Mouse (Mus musculus) v-Abl transformed pro-B cells (cell line): Measurements from ENCODE around the gene Ppp1r3e.

Experiments used
- in situ Hi-C, 2 experiments: fragments of 400-800 bp; cut with MboI; formaldehyde crosslinking; loops; one replicate each; pipeline ENCODE4 v1.15.1; 2025; ENCODE audit not compliant: unreplicated experiment in 2 of 2

The Ppp1r3e gene

DNA sequence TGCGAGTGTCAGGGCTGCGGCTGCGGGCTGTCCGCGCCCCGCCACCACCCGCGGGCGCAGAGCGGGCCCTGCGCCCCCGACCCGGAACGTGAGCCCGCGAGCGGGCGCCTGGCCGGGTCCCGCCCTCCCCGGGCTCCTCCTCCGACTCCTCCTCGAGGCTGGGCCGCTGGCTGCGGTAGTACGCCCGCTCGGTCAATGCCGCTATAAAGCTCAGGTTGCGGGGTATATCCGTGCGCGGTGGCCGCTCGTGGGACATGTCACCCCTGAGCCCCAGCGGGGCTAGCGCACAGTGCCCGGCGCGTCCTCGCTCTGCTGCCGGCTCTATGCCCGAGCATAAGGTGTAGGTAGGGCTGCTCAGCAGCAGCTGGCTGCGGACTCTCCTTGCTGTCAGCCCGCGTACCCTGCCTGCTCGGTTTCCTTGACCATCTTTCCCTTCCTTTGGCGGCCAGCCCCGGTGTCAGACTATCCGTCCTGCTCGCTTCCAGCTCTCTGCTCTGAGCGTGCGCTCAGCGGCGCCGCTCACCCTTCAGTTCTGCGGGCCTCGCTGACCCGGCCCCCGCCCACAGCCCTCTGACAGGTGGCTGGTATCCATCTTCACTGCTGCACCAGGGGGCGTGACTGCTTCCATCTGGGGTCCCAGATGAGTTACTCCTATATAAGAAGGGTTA lies at the start of gene Ppp1r3e:
Gene Ppp1r3e (minus strand): TSS at position 503 of the 668 bp plus-strand sequence.
- in situ Hi-C loops: no loop called here

DNA sequence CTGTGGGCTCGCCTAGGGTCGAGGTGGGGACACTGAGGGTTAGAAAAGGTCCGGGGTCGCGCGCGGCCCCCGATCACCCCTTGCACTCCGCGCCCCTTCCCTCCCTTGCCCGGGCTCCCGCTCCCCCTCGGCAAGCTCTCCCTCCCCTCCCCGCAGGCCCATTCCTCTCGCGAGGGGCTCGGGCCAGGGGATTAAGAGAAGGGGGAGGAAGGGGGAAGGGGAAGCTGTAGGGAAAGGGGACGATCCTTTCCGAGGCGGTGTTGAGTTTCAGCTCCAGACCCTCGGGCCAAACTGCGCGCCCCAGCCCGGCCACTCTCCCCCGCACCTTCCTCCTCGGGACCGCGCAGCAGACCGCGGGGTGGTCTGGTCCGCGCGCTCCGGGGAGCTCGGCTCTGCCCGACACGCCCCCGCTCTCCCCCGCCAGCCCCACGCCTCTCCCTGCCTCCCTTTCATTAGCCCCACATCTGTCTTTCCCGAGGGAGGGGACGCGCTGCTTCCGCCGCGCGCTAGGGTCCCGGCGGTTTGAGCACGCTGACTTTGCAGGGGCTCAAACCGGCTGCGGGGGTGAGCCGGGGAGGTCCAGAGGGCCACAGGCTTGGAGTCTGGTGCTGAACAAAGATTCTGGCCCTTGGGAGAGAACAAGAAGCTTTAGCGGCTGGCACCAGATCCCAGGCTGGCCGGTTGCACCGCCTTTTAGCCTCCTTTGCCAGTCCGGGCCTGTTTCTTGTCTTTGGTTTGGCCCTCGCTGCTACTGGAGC lies 49.2 kb upstream of the Ppp1r3e start:
- in situ Hi-C loops: no loop called here

GRCm38 (mm10) chr14:54925349-54926342 lies 48.3 kb upstream of the Ppp1r3e start, which contains the start of gene Efs:
Gene Efs, minus strand, starts transcription at chr14:54926126.
- in situ Hi-C loops: no loop called here

- in situ Hi-C loops: no loop called here
Measured at GRCm38 (mm10) chr14:54924641-54925348, 47.4 kb upstream of the Ppp1r3e start.

DNA sequence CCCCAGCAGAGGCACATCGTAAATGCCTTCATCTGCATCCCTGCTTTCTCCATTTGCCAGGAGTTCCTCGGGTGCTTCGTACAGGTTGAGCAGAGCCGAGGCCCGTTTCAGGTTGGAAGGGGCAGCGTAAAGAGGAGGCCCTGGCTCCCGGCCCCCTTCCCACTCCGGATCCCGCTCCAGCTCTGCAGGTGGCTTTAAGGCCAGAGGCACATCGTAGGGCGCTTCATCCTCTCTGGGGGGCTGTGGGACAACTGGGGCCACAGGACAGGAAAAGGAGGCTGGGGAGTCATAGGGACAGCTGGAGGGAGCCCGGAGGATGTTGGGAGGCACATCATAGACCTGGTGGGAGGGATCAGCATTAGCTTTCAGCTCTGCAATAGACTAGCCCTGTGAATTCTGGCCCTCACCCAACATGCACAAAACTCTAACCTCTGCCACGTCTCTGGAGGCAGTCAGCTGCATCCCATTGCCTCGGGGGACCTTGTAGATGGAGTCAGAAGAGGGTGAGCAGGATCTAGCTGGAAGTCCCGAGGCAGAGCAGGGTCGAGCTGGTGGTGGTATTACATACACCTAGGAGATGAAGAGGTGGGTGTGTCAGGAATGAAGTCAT lies 42.8 kb upstream of the Ppp1r3e start:
- in situ Hi-C loops: no loop called here

DNA sequence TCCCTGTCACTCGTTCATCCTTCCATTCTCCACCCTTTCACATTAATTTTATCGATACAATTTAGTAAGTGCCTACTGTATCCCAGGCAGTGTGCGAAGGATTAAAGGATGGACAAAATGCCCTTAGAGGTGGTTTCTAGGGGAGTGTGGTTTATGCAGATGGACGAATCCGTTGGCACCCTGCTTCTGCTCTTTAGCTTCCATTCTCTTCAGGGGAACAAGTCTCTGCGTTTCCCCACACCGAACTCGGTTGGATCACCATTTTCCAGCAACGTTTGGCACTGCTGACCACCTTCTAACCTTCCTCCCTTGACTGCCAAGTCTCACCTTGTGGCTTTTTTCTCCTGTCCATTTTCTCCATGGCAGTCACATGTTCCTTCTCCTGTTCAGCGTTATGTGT lies 36.0 kb upstream of the Ppp1r3e start:
- in situ Hi-C loops: no loop called here

DNA sequence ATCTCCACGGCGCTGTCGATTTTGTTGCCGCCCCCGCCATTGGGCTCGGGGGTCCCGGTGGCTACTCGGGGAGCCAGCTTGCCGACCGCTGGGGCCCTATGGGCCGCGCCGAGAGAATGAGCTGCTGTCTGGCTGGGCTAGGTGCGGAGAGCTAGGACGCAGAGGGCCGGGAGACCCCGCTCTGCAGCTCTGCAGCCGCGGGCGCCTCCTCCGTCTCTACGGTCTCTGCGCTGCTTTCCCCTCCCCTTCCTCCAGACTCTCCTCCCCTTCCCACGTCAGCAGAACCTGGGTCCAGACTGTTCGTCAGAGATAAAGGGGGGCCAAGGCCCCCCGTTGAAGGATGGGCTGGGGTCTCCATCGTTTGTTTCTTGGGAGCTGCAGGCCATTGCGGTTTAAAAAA lies 35.5 kb upstream of the Ppp1r3e start, which contains the start of gene Slc22a17:
Gene Slc22a17 (minus strand): TSS at position 247 of the 400 bp plus-strand sequence.
- in situ Hi-C loops: no loop called here

DNA sequence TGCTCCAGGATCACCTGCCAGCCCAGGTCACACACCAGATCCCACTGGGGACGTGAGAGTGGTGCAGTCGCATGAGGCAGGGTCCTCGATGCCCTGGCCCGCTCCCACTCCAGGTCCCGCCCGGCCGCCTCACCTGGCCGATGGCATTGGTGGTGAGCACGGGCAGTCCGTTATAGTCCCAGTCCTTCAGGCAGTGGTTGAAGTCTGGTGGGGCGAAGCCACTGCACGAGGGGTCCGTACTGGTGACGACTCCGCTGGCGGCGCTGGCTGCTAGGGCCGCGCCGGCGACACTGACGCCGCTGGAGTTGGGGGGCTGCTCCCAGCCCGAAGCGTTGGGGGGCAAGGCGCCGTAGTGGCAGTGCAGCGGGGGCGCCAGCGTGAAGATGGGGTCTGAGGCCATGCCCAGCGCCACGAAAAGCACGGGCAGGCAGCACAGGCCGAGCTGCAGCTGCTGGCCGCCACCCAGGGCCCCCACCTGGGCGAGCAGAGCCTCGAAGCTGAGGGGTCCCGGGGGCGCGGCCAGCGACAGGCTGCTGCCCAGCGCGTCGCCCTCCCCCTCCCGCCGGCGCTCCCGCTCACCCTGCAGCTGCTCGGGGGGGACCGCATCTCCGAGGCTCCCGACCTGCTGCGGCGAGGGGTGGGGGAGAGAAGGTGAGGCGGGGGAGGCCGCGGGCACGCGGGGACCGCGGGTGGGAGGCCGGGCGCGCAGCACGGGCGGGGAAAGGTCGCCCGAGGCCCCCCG lies 34.9 kb upstream of the Ppp1r3e start:
- in situ Hi-C loops: no loop called here

- in situ Hi-C loops: no loop called here
Measured at GRCm38 (mm10) chr14:54908682-54909081, 31.3 kb upstream of the Ppp1r3e start.

- in situ Hi-C loops: loop anchor here in 1 of 2 experiments (5.0 kb wide), 1 partner anchor 109 kb away; no protein-coding TSS in a partner anchor
Measured at GRCm38 (mm10) chr14:54903641-54904040, 26.3 kb upstream of the Ppp1r3e start.

DNA sequence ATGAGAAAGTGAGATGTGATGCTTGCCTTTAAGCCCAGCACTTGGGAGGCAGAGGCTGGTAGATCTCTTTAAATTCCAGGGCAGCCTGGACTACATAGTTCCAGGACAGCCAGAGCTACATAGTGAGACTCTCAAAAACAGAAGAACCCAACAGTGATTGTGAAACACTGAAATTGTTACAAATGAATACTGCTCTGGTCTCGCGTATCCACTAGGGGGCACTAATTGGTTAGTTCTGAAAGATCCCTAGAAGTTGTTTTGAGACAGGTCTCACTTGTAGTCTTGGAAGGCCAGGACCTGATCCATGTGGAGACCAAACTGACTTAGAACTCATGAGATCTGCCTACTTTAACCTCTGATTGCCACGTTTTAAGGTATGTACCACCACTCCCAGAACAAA lies 23.0 kb upstream of the Ppp1r3e start:
- in situ Hi-C loops: loop anchor here in 1 of 2 experiments (5.0 kb wide), 1 partner anchor 112 kb away; no protein-coding TSS in a partner anchor

- in situ Hi-C loops: loop anchor here (10.0 kb wide), 2 partner anchors 117 to 197 kb away; partner anchors contain the start of genes Ngdn (in 1 of the 2), Thtpa (in 1 of the 2) and Zfhx2 (in 1 of the 2)
Measured at GRCm38 (mm10) chr14:54897445-54897844, 20.1 kb upstream of the Ppp1r3e start.

DNA sequence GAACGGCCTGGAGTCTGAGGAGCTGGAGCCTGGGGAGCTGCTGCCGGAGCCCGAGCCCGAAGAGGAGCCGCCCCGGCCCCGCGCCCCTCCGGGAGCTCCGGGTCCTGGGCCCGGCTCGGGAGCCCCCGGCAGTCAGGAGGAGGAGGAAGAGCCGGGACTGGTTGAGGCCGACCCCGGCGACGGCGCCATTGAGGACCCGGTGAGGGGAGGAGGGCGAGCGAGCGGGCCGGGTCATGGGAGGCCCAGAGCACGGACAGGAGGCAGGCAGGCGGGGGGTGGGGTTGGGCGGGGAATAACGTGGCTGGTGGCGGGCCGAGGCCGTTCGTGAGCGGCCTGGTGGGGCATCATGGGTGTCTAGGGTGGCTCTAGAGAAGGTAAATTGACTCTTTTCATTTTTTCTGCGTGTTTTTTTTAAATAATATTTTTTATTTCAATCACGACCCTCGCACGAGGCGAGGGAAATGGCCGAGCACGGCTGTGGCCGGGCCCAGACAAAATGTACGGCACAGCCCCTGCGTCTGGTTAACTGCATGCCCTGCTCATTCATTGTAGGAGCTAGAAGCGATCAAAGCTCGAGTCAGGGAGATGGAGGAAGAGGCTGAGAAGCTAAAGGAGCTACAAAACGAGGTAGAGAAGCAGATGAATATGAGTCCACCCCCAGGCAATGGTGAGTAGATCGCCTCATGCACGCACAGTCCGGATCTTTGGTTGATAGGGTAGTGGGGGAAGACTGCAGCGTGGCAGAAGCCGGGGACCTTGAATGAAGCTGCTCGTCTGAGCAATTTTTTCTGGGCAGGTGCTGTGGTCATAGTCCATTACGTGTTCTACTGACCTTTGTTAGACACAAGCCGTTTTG lies 17.2 kb upstream of the Ppp1r3e start:
- in situ Hi-C loops: loop anchor here (10.0 kb wide), 2 partner anchors 120 to 200 kb away; partner anchors contain the start of genes Ngdn (in 1 of the 2), Thtpa (in 1 of the 2) and Zfhx2 (in 1 of the 2)

GRCm38 (mm10) chr14:54893651-54894181 lies 16.4 kb upstream of the Ppp1r3e start:
- in situ Hi-C loops: loop anchor here (10.0 kb wide), 2 partner anchors 121 to 201 kb away; partner anchors contain the start of genes Ngdn (in 1 of the 2), Thtpa (in 1 of the 2) and Zfhx2 (in 1 of the 2)

- in situ Hi-C loops: loop anchor here (10.0 kb wide), 2 partner anchors 123 to 203 kb away; partner anchors contain the start of genes Ngdn (in 1 of the 2), Thtpa (in 1 of the 2) and Zfhx2 (in 1 of the 2)
Measured at GRCm38 (mm10) chr14:54892200-54892599, 14.8 kb upstream of the Ppp1r3e start, which contains the start of gene Pabpn1. Gene Pabpn1, plus strand, starts transcription at chr14:54892500.

DNA sequence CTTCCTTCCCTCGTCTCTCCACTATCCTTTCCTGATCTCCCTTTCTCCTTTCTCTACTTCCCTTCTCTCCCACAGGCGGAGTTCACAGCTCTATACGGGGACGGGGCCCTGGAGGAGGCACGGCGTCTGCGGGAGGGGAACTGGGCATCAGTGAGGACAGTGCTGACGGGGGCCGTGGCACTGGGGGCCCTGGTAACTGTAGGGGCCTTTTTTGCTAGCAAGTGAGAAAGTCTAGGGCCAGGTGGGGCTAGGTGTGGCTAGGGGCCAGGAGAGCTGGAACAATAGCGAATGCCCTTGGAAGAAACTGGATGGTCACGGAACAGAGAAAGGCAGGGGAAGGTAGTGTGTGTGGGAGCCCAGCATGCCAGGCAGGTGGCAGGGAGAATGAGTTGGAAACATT lies 8.0 kb upstream of the Ppp1r3e start:
- in situ Hi-C loops: no loop called here
